Comparison of ENCODE assay signal across 11 mouse cellular contexts in the genomic region with DNA sequence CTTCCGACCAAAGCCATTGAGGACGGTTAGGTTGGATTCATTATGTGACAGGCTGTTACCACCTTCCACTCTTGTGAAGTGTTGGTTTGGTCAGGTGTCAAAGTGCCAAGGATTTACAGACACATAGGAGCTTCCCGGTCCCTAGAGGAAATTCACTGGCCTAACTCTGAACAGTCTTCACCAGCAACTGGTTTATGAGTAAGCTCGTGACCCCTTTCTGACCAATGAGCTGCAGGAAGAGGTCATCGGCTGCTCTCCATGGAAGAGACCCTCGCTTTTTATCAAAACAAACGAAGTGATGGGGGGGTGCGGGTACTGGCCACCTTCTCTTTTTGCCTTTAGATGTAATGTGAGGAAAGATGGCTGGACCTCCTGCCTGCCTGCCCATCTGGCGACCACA.
"Had no signal": no experiment of that assay in that cellular context is flagged by ENCODE, and none has a peak within 500 bp of the region (broad histone marks: within the 10 kb centered on the region; RNA-seq: fewer than 3 reads in every experiment).

No protein-coding gene starts in this region.

- H3K9me3 ChIP-seq: neural tube, embryonic 15.5 days had no signal

- H3K4me2 ChIP-seq: neural tube, embryonic 15.5 days had no signal

- H3K36me3 ChIP-seq: neural tube, embryonic 15.5 days had no signal

- DNase-seq: kidney, adult 11 months; kidney, adult 9 months; kidney, postnatal 14 days; lung, adult 18-20 months; right cerebral cortex, postnatal 4 days; spleen, adult 18-20 months; thymus, adult 2 months; thymus, postnatal 25 days had no signal

- H3K4me3 ChIP-seq: myocyte; neural tube, embryonic 15.5 days had no signal

- H3K27ac ChIP-seq: liver, embryonic 14.5 days; neural tube, embryonic 15.5 days had no signal

- H3K9ac ChIP-seq: liver, embryonic 14.5 days; neural tube, embryonic 15.5 days had no signal

- H3K27me3 ChIP-seq: neural tube, embryonic 15.5 days had no signal
